Mouse (Mus musculus) hindbrain, embryonic 13.5 days (tissue): Measurements from ENCODE around the gene Ppan. TPM values are rescaled to one million over a fixed set of nuclear protein-coding genes. Genes with fewer than 3 reads are reported as not detected.

Experiments used
- ATAC-seq: fragments of 200-750 bp; cut with Nextera tagmentation; 2 replicates; pipeline ENCODE4 v1.8.0; 2017; ENCODE audit warnings: moderate TSS enrichment; ENCODE audit not compliant: low FRiP score
- H3K27ac ChIP-seq: fragments of 300-500 bp; sonication (generic); 2 replicates; pipeline ENCODE4 v1.5.1; 2015; ENCODE audit warnings: inconsistent platforms, mild to moderate bottlenecking, moderate library complexity
- H3K27me3 ChIP-seq: fragments of 300-500 bp; sonication (generic); 2 replicates; pipeline ENCODE4 v1.6.1; 2015; ENCODE audit warnings: mild to moderate bottlenecking, inconsistent platforms
- H3K36me3 ChIP-seq: fragments of 300-500 bp; sonication (generic); 2 replicates; pipeline ENCODE4 v1.6.1; 2015; ENCODE audit warnings: mild to moderate bottlenecking, inconsistent platforms
- H3K4me1 ChIP-seq: fragments of 300-500 bp; sonication (generic); replicated peaks from 2 replicates; pipeline ENCODE4 v1.6.1; 2015; ENCODE audit warnings: inconsistent platforms
- H3K4me2 ChIP-seq: fragments of 300-500 bp; sonication (generic); 2 replicates; pipeline ENCODE4 v1.6.1; 2015; ENCODE audit warnings: inconsistent platforms, mild to moderate bottlenecking, moderate library complexity
- H3K4me3 ChIP-seq: fragments of 300-500 bp; sonication (generic); 2 replicates; pipeline ENCODE4 v1.5.1; 2015; ENCODE audit warnings: mild to moderate bottlenecking, inconsistent platforms
- H3K9ac ChIP-seq: fragments of 300-500 bp; sonication (generic); 2 replicates; pipeline ENCODE4 v1.6.1; 2015; ENCODE audit warnings: mild to moderate bottlenecking, inconsistent platforms
- H3K9me3 ChIP-seq: fragments of 300-500 bp; sonication (generic); 2 replicates; pipeline ENCODE4 v1.6.1; 2016; ENCODE audit warnings: inconsistent platforms
- WGBS: fragments of 180-500 bp; shearing (Covaris S2); methylation state at CpG from one replicate; pipeline ENCODE4 v1.1.7; 2015; 5-methylcytosine and 5-hydroxymethylcytosine counted together
- polyA plus RNA-seq: library from polyadenylated mRNA; unstranded; fragments of >200 nt; fragmentation: Nextera tagmentation; extraction: Ambion mirVana; gene quantifications from 2 replicates; pipeline ENCODE4 v1.2.1, GENCODE M21; 2015

Ppan gene
- polyA plus RNA-seq, 1 experiment from 2014 or later, result 46.9 TPM

DNA sequence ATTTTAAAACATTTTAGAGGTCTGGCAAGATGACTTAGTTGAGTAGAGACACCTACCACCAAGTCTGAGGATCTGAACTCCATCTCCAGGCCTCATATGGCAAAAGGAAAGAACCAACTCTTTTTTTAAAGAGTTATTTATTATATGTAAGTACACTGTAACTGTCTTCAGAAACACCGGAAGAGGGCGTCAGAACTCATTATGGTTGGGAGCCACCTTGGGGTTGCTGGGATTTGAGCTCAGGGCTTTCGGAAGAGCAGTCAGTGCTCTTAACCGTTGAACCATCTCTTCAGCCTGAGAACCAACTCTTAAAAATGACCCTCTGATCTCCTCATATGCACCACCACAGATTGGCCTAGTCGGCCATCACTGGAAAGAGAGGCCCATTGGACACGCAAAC, 784 bp upstream of the Ppan start:
- Histone ChIP-seq H3K27ac (peak overlapping the region; percentile 96), H3K9ac (0 out of 2 replicates have a peak overlapping the region, but pooled peaks have one; percentile 89), H3K36me3 (peaks cover 29% of the 10 kb centered on the region), H3K27me3 (no peaks in the 10 kb centered on the region), H3K4me2 (peak overlapping the region; percentile 94), H3K4me3 (no peak overlapping the region), H3K9me3 (no peaks in the 10 kb centered on the region), H3K4me1 (peaks cover 21% of the 10 kb centered on the region)
- ATAC-seq, result no peak
- WGBS, result 90% methylated on average over 6 of the region's 6 CpGs

DNA sequence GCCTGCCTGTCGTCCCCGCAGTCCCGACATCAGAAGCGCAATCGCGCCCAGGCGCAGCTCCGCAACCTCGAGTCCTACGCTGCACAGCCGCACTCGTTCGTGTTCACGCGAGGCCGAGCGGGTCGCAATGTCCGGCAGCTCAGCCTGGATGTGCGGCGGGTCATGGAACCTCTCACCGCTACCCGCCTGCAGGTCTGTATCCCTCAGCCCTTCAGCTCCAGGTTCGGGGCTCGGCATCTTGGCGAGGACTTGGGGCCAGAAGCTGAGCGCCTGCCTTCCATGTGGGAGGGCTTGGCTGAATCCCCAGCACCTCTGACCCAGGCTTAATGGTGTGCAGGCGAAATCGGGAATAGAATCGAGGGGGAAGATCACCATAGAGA, 401 bp downstream of the Ppan start:
- H3K4me2 ChIP-seq, result peak overlapping the region; percentile 94
- under 1% methylated on average over 30 of the region's 30 CpGs for WGBS
- H3K27me3 ChIP-seq, result no peaks in the 10 kb centered on the region
- peak overlapping the region; percentile 89 for H3K9ac ChIP-seq
- ATAC-seq, result peak; percentile 67; the same call in 1 of the 2 replicates
- H3K27ac ChIP-seq, result peak overlapping the region; percentile 96
- peak overlapping the region; percentile 90 for H3K4me3 ChIP-seq
- H3K4me1 ChIP-seq, result peaks cover 21% of the 10 kb centered on the region
- H3K9me3 ChIP-seq, result no peaks in the 10 kb centered on the region
- peaks cover 41% of the 10 kb centered on the region for H3K36me3 ChIP-seq

DNA sequence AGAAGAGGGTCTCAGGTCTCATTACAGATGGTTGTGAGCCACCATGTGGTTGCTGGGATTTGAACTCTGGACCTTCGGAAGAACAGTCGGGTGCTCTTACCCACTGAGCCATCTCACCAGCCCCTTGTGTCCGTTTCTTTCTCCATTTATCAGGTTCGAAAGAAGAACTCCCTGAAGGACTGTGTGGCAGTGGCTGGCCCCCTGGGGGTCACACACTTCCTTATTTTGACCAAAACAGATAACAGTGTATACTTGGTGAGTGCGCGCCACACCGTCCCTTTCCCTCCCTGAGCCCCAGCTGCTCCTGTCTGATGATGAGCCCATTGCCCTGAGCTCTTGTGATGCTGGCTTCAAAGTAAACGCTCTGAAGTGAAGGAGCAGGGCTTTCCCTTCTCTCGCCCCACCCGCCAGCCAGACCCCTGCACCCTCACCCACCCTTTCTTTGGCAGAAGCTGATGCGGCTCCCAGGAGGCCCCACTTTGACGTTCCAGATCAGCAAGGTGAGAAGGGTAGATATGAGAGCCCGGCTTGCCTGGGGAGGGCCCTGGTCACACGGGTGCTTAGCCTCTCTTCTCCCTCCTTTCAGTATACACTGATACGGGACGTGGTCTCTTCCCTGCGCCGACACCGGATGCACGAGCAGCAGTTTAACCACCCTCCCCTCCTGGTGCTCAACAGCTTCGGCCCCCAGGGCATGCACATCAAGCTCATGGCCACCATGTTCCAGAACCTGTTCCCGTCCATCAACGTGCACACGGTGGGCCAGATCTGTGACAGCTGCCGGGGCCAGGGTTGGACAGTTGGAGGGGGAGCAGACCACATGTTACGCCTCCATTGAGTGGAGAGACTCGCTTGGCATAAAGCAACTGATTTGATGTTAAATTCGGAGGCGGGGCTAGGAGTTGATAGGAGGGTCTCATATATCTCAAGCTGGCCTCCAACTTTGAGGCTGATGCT, 1.5 kb downstream of the Ppan start:
- peaks cover 21% of the 10 kb centered on the region for H3K4me1 ChIP-seq
- ATAC-seq, result no peak

DNA sequence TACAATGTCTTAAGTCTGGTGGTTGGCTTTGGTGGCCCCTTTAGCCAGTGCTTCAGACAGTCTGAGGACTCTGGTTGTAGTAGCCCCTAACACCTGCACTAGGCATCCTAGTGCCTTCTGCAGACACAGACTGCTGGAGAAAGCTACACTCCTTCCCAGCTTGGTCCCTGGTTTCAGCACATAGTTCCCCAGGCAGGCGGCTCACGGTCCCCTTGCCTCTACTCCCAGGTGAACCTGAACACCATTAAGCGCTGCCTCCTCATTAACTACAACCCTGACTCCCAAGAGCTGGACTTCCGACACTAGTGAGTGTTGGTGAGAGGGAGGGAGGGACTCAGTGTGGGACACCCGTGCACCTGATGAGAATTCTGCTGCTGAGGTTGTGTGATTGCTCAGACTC, 2.4 kb downstream of the Ppan start:
- peaks cover 62% of the 10 kb centered on the region for H3K36me3 ChIP-seq
- 97% methylated on average over 5 of the region's 5 CpGs for WGBS
- peaks cover 21% of the 10 kb centered on the region for H3K4me1 ChIP-seq
- ATAC-seq, result no peak
- H3K4me2 ChIP-seq, result no peak overlapping the region
- H3K27ac ChIP-seq, result no peak overlapping the region
- H3K9ac ChIP-seq, result no peak overlapping the region
- H3K27me3 ChIP-seq, result no peaks in the 10 kb centered on the region
- H3K4me3 ChIP-seq, result no peak overlapping the region
- H3K9me3 ChIP-seq, result no peaks in the 10 kb centered on the region

More for the DNA sequence above, 1.5 kb downstream of the Ppan start:
- H3K27me3 ChIP-seq, result no peaks in the 10 kb centered on the region
- H3K9ac ChIP-seq, result 0 out of 2 replicates have a peak overlapping the region, but pooled peaks have one; percentile 19
- no peak overlapping the region for H3K27ac ChIP-seq
- H3K4me3 ChIP-seq, result peak overlapping the region; percentile 90; the same call in 1 of the 2 replicates
- WGBS, result 87% methylated on average over 29 of the region's 29 CpGs
- H3K36me3 ChIP-seq, result peaks cover 52% of the 10 kb centered on the region
- H3K9me3 ChIP-seq, result no peaks in the 10 kb centered on the region
- peak overlapping the region; percentile 94 for H3K4me2 ChIP-seq

DNA sequence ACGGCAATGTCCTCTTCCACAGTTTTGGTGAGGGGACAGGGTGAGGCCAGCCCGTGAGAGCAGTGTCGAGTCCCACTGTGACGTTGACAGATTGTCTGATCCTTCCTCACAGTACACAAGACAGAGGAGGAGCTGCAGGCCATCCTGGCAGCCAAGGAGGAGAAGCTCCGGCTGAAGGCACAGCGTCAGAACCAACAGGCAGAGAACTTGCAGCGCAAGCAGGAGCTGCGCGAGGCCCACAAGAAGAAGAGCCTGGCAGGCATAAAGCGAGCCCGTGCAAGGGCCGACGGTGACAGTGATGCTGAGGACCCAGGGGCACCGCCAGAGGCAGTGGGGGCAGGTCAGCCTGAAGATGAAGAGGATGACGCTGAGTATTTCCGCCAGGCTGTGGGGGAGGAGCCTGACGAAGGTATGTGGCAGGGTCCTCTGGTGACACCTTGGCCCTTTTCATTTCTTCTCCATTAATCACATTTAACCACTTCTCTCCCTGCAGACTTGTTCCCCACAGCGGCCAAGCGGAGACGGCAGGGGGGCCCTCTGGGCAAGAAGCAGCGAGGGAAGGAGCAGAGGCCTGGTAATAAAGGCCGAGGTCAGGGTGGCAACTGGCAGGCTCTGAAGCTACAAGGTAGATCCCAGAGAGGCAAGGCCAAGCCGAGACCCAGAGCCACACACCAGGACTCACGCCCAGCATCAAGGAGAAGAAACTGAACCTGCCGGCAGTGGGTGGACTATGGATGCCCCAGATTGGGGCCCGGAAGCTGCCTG, 3.5 kb downstream of the Ppan start:
- H3K27me3 ChIP-seq, result no peaks in the 10 kb centered on the region
- H3K9me3 ChIP-seq, result no peaks in the 10 kb centered on the region
- H3K4me3 ChIP-seq, result no peak overlapping the region
- H3K9ac ChIP-seq, result no peak overlapping the region
- no peak overlapping the region for H3K4me2 ChIP-seq
- ATAC-seq, result no peak
- H3K36me3 ChIP-seq, result peaks cover 73% of the 10 kb centered on the region
- 84% methylated on average over 26 of the region's 26 CpGs for WGBS
- H3K27ac ChIP-seq, result no peak overlapping the region
- H3K4me1 ChIP-seq, result peaks cover 28% of the 10 kb centered on the region

DNA sequence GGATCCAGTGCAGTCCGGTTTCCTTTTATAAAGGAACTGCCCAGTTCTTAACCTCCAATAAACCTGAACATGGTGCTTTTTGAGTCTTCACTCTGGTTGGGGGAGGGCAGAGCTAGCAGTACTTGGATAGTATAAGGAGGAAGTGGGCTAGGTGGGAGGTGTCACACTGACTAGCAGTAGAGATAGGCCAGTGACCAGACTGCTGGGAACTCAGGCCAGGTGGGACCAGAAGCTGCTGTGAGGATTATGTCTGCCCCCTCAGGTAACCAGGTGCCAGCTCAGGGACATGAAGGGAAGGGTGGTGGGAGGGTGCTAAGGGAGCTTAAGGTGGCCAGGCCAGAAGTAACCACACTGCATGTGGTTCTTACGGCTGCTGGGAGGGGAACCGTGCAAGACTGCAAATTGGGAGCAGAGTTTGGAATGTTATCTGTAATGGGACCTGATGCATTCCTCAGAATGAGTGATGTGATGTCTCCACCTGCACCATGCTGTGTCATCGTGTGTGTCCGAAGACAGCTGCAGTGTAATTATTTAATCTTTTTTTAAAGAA, 4.2 kb downstream of the Ppan start:
- Histone ChIP-seq H3K9ac (no peak overlapping the region), H3K4me2 (no peak overlapping the region), H3K27me3 (no peaks in the 10 kb centered on the region), H3K4me1 (peaks cover 29% of the 10 kb centered on the region), H3K4me3 (no peak overlapping the region), H3K36me3 (peaks cover 78% of the 10 kb centered on the region), H3K27ac (no peak overlapping the region), H3K9me3 (no peaks in the 10 kb centered on the region)
- WGBS, result 77% methylated on average over 5 of the region's 5 CpGs
- ATAC-seq, result no peak

DNA sequence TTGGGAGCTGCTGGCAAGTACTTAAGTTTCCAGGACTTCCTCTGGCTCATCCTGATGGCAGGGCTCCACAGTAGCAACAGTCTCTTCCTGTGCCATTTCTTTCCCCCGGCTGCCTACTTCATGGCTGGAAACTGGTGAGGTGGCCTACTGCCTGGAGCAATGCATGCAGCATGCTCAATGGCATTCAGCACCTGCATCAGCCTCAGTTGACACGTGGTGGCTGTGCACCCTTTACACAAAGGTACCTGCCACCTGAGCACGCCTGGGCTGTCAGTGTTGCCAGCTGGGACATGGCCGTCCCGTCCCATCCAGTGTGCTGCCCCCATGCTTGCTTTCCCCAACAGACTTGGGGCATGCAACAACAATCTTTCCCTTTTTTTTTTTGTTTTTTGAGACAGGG, 5.1 kb downstream of the Ppan start:
- Histone ChIP-seq H3K27ac (no peak overlapping the region), H3K4me2 (no peak overlapping the region), H3K36me3 (peaks cover 78% of the 10 kb centered on the region), H3K4me1 (peaks cover 35% of the 10 kb centered on the region), H3K27me3 (no peaks in the 10 kb centered on the region), H3K9me3 (no peaks in the 10 kb centered on the region), H3K4me3 (no peak overlapping the region), H3K9ac (no peak overlapping the region)
- 70% methylated on average over 5 of the region's 5 CpGs for WGBS
- no peak for ATAC-seq

DNA sequence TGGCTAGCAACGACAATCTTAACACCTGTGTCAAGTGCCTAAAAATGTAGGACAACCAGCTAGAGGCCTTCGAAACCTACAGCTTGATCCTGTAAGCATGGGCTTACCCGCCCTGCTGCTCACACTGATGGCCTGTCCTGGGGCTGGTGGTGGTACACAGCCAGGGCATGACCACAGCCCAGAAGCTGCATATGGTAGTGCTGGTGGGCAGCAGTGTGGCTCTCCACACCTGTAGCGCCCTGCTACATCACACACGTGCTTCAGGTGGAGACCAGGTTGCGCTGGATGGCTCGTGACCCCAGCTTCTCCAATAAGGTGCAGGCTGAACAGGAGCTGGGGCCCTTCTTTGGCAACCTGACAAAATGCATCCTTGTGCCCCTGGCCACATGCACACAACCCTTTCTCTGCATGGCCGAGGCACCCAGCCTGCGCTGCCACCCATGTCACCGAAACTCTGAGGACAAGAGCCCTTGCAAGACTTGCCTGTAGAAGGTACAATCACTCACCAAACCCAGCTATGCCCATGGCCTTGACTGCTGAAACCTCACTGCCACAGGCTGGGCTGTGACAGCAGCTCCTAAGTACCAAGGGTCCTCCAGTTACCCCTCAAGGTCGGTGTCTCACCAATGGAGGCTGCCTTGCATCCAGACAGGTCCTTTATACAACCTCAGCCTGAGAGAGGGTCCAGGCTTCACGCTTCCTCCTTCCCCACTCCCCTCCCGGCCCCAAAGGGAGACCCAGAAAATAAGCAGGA, 5.8 kb downstream of the Ppan start:
- no peak overlapping the region for H3K4me2 ChIP-seq
- H3K36me3 ChIP-seq, result peaks cover 78% of the 10 kb centered on the region
- H3K9me3 ChIP-seq, result no peaks in the 10 kb centered on the region
- H3K27me3 ChIP-seq, result no peaks in the 10 kb centered on the region
- WGBS, result 93% methylated on average over 13 of the region's 13 CpGs
- H3K27ac ChIP-seq, result no peak overlapping the region
- no peak overlapping the region for H3K4me3 ChIP-seq
- ATAC-seq, result no peak
- no peak overlapping the region for H3K9ac ChIP-seq
- peaks cover 34% of the 10 kb centered on the region for H3K4me1 ChIP-seq

DNA sequence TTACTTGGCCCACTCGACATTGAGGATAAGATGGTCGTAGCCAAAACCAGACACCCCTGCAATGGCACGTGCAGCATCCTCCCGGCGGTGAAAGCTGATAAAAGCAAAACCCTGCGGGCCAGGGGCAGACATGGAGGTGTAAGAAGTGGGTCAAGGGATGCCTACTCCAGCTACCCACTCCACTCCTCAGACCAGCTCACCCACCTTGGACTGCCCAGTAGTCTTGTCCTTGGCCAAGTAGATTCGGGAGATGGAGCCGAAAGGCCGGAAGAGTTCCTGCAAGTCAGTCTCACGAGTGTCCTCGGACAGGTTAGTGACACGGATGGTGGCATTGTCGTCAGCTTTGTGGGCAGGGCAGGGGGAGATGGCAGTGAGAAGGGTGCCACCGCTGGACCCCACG, 6.7 kb downstream of the Ppan start:
- H3K4me2 ChIP-seq, result no peak overlapping the region
- H3K9me3 ChIP-seq, result no peaks in the 10 kb centered on the region
- no peak overlapping the region for H3K4me3 ChIP-seq
- no peaks in the 10 kb centered on the region for H3K27me3 ChIP-seq
- peaks cover 75% of the 10 kb centered on the region for H3K36me3 ChIP-seq
- H3K4me1 ChIP-seq, result peaks cover 27% of the 10 kb centered on the region
- 92% methylated on average over 15 of the region's 15 CpGs for WGBS
- no peak overlapping the region for H3K27ac ChIP-seq
- no peak overlapping the region for H3K9ac ChIP-seq
- no peak for ATAC-seq

DNA sequence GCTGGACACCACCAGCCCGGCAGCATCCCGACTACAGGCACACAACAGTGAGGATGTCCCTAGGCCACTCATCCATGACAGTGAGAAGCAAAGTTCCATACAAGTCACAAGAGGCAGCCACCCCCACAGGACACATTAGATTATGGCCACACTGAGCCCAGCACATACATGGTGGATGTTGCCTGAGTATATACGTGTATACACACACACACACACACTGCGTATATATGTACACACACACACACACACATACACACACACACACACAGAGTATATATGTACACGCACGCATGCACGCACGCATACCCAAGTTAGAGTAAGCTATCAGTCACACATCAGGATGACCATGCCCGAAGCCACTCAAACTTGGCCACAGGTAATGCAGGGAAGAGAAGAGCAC, 7.4 kb downstream of the Ppan start:
- Histone ChIP-seq H3K36me3 (peaks cover 67% of the 10 kb centered on the region), H3K4me3 (no peak overlapping the region), H3K9ac (no peak overlapping the region), H3K4me2 (no peak overlapping the region), H3K9me3 (no peaks in the 10 kb centered on the region), H3K27ac (no peak overlapping the region), H3K27me3 (no peaks in the 10 kb centered on the region), H3K4me1 (peaks cover 25% of the 10 kb centered on the region)
- 97% methylated on average over 9 of the region's 9 CpGs for WGBS
- no peak for ATAC-seq

DNA sequence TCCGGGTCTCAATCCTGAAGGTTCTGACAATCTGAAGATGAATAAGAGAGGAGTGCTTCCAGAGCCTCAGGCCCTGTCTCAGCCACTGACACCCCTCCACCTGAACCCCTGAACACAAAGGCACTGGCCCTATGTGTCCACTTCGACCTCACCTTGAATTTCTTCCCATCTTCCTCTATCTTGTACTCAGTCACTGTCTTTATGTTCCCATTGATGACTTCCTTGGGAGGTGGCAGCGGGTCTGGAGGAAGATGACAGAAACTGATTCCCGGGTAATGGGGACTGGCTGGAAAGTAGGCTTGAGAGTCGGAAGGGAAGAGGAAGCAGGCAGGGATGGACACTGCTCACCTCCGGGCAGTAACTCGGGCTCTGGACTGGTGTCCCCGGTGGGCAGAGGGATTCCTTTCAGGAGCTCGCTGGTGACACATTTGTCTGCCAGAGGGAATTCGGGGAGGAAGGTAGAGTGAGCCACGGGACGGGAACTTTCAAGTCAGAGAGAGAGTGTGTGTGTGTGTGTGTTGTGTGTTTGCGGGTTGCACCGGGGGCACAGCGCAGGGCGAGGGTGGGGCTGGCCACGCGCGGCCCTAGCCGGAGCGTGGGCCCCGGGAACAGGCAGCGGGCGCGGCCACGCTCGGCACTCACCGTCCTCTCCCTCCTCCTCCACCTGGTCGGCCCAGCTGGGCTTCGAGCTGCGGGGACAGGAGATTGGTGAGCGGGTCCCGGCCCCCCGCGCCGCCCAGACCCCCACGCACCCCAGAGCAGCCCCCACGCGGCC, 9.9 kb downstream of the Ppan start:
- peak; percentile 78 for ATAC-seq
- H3K36me3 ChIP-seq, result peaks cover 42% of the 10 kb centered on the region
- WGBS, result 6% methylated on average over 34 of the region's 39 CpGs
- H3K4me2 ChIP-seq, result peak overlapping the region; percentile 99
- peaks cover 28% of the 10 kb centered on the region for H3K4me1 ChIP-seq
- H3K9ac ChIP-seq, result peak overlapping the region; percentile 95
- peak overlapping the region; percentile 92 for H3K4me3 ChIP-seq
- no peaks in the 10 kb centered on the region for H3K27me3 ChIP-seq
- peak overlapping the region; percentile 49; the same call in 1 of the 2 replicates for H3K27ac ChIP-seq
- H3K9me3 ChIP-seq, result no peaks in the 10 kb centered on the region
